Mouse (Mus musculus): Measurements from ENCODE around the gene Pelo. TPM values are rescaled to one million over a fixed set of nuclear protein-coding genes. Genes with fewer than 3 reads are reported as not detected.
A peak's percentile ranks its signal among the peaks of the same experiment; 100 is the strongest.

Gene Pelo
- polyA plus RNA-seq, 1 experiment = 26.7 TPM

GRCm38 (mm10) chr13:115101355-115102191, 11.6 kb upstream of the Pelo start, which contains the start of the genes Gm49395 and Itga1:
TSS of gene Gm49395 (minus strand) at chr13:115101921.
TSS of gene Itga1 (minus strand) at chr13:115101964.
- Histone ChIP-seq H3K36me3 (ENCODE audit: control insufficient read depth, insufficient read depth, low read length, poor library complexity, severe bottlenecking) (no peaks in the 10 kb centered on the region), H3K27ac (ENCODE audit: insufficient read depth, low read length) (no peak within 1 kb of the TSS), H3K9ac (ENCODE audit: low read depth, poor library complexity, severe bottlenecking) (peak within 1 kb of the TSS; percentile 19), H3K27me3 (ENCODE audit: control insufficient read depth, insufficient read depth, low read length, poor library complexity, severe bottlenecking) (no peaks in the 10 kb centered on the region; the same call in 1 of the 2 replicates), H3K4me3 (ENCODE audit: low read depth, low read length) (peak within 1 kb of the TSS; percentile 58), H3K4me1 (ENCODE audit: control insufficient read depth, insufficient read depth, low read length) (no peaks in the 10 kb centered on the region), H3K9me3 (replicated peaks; ENCODE audit: control insufficient read depth, insufficient read depth, low read length, poor library complexity, severe bottlenecking) (peaks cover 8% of the 10 kb centered on the region; the same call in 1 of the 2 replicates)
- no peak for TF ChIP-seq POLR2A (IDR thresholded peaks at IDR 0.05; ENCODE audit: insufficient read depth, low read length)
- no peak for TF ChIP-seq EP300 (IDR thresholded peaks at IDR 0.05; ENCODE audit: insufficient read depth, low read depth, low read length)
- no peak for TF ChIP-seq CTCF (IDR thresholded peaks at IDR 0.05; ENCODE audit: low read depth, low read length)

- Histone ChIP-seq H3K36me3 (ENCODE audit: control insufficient read depth, insufficient read depth, low read length, poor library complexity, severe bottlenecking) (no peaks in the 10 kb centered on the region), H3K9ac (ENCODE audit: low read depth, poor library complexity, severe bottlenecking) (peak overlapping the region; percentile 19; the same call in 1 of the 2 replicates), H3K4me3 (ENCODE audit: low read depth, low read length) (no peak overlapping the region), H3K27ac (ENCODE audit: insufficient read depth, low read length) (no peak overlapping the region), H3K9me3 (replicated peaks; ENCODE audit: control insufficient read depth, insufficient read depth, low read length, poor library complexity, severe bottlenecking) (peaks cover 8% of the 10 kb centered on the region; the same call in 1 of the 2 replicates), H3K27me3 (ENCODE audit: control insufficient read depth, insufficient read depth, low read length, poor library complexity, severe bottlenecking) (no peaks in the 10 kb centered on the region; the same call in 1 of the 2 replicates), H3K4me1 (ENCODE audit: control insufficient read depth, insufficient read depth, low read length) (no peaks in the 10 kb centered on the region)
- TF ChIP-seq EP300 (IDR thresholded peaks at IDR 0.05; ENCODE audit: insufficient read depth, low read depth, low read length) (no peak), POLR2A (IDR thresholded peaks at IDR 0.05; ENCODE audit: insufficient read depth, low read length) (no peak)
Measured at GRCm38 (mm10) chr13:115100381-115101177, 10.6 kb upstream of the Pelo start.

GRCm38 (mm10) chr13:115099381-115099780, 9.4 kb upstream of the Pelo start:
- Histone ChIP-seq H3K9me3 (replicated peaks; ENCODE audit: control insufficient read depth, insufficient read depth, low read length, poor library complexity, severe bottlenecking) (peaks cover 8% of the 10 kb centered on the region; the same call in 1 of the 2 replicates), H3K4me3 (ENCODE audit: low read depth, low read length) (no peak overlapping the region), H3K27me3 (ENCODE audit: control insufficient read depth, insufficient read depth, low read length, poor library complexity, severe bottlenecking) (no peaks in the 10 kb centered on the region; the same call in 1 of the 2 replicates), H3K9ac (ENCODE audit: low read depth, poor library complexity, severe bottlenecking) (no peak overlapping the region), H3K36me3 (ENCODE audit: control insufficient read depth, insufficient read depth, low read length, poor library complexity, severe bottlenecking) (no peaks in the 10 kb centered on the region), H3K27ac (ENCODE audit: insufficient read depth, low read length) (no peak overlapping the region), H3K4me1 (ENCODE audit: control insufficient read depth, insufficient read depth, low read length) (no peaks in the 10 kb centered on the region)
- TF ChIP-seq EP300 (IDR thresholded peaks at IDR 0.05; ENCODE audit: insufficient read depth, low read depth, low read length) = no peak
- no peak for TF ChIP-seq POLR2A (IDR thresholded peaks at IDR 0.05; ENCODE audit: insufficient read depth, low read length)
- TF ChIP-seq CTCF (IDR thresholded peaks at IDR 0.05; ENCODE audit: low read depth, low read length) = no peak

- Histone ChIP-seq H3K27ac (ENCODE audit: insufficient read depth, low read length) (no peak overlapping the region), H3K9ac (ENCODE audit: low read depth, poor library complexity, severe bottlenecking) (no peak overlapping the region), H3K27me3 (ENCODE audit: control insufficient read depth, insufficient read depth, low read length, poor library complexity, severe bottlenecking) (no peaks in the 10 kb centered on the region; the same call in 1 of the 2 replicates), H3K4me1 (ENCODE audit: control insufficient read depth, insufficient read depth, low read length) (no peaks in the 10 kb centered on the region), H3K36me3 (ENCODE audit: control insufficient read depth, insufficient read depth, low read length, poor library complexity, severe bottlenecking) (no peaks in the 10 kb centered on the region), H3K4me3 (ENCODE audit: low read depth, low read length) (no peak overlapping the region), H3K9me3 (replicated peaks; ENCODE audit: control insufficient read depth, insufficient read depth, low read length, poor library complexity, severe bottlenecking) (no peaks in the 10 kb centered on the region; the same call in 1 of the 2 replicates)
- no peak for TF ChIP-seq CTCF (IDR thresholded peaks at IDR 0.05; ENCODE audit: low read depth, low read length)
- no peak for TF ChIP-seq EP300 (IDR thresholded peaks at IDR 0.05; ENCODE audit: insufficient read depth, low read depth, low read length)
- no peak for TF ChIP-seq POLR2A (IDR thresholded peaks at IDR 0.05; ENCODE audit: insufficient read depth, low read length)
Measured at GRCm38 (mm10) chr13:115098227-115098626, 8.2 kb upstream of the Pelo start.

GRCm38 (mm10) chr13:115096965-115097364, 7.0 kb upstream of the Pelo start:
- no peak overlapping the region for H3K27ac ChIP-seq (ENCODE audit: insufficient read depth, low read length)
- no peak overlapping the region for H3K9ac ChIP-seq (ENCODE audit: low read depth, poor library complexity, severe bottlenecking)
- H3K9me3 ChIP-seq (replicated peaks; ENCODE audit: control insufficient read depth, insufficient read depth, low read length, poor library complexity, severe bottlenecking) = no peaks in the 10 kb centered on the region
- no peak overlapping the region for H3K4me3 ChIP-seq (ENCODE audit: low read depth, low read length)
- H3K27me3 ChIP-seq (ENCODE audit: control insufficient read depth, insufficient read depth, low read length, poor library complexity, severe bottlenecking) = no peaks in the 10 kb centered on the region; the same call in 1 of the 2 replicates
- H3K4me1 ChIP-seq (ENCODE audit: control insufficient read depth, insufficient read depth, low read length) = no peaks in the 10 kb centered on the region
- no peaks in the 10 kb centered on the region for H3K36me3 ChIP-seq (ENCODE audit: control insufficient read depth, insufficient read depth, low read length, poor library complexity, severe bottlenecking)
- TF ChIP-seq EP300 (IDR thresholded peaks at IDR 0.05; ENCODE audit: insufficient read depth, low read depth, low read length) (no peak), CTCF (IDR thresholded peaks at IDR 0.05; ENCODE audit: low read depth, low read length) (no peak), POLR2A (IDR thresholded peaks at IDR 0.05; ENCODE audit: insufficient read depth, low read length) (no peak)
